Mouse (Mus musculus): ENCODE measurements at regions not wholly inside any gene's neighbourhood (a gene's known extent, or its start where the extent isn't known, plus 50 kb on each side); places are given as distances from the start of the nearest gene placed in this dataset.

DNA sequence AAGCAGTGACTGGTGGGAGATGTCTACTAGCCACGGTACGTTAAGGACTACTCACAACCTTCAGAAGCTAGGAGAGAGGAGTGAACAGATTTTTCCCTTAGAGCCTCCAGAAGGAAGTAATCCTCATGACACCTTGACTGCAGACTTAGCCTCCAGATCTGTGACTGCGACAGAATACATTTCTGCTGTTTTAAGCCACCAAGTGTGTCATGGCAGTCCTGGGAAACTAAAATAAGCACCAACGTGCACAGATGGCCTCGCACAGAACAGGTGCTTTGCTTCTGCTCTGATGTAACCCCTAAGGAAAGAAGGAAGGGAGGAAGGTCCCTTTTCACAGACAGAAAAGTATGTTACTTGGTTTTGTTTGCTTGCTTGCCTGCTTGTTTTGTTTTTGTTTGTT is 151.5 kb upstream of the Adra1b start:
- dilution Hi-C loops (cut with MboI; ENCODE audit: extremely low pct_ligation_motif_present, extremely low pct_unique_long_range_greater_than_20kb, low sequenced_read_pairs) (no loop called here), in situ Hi-C loops (cut with MboI; ENCODE audit: low pct_ligation_motif_present, low pct_unique_long_range_greater_than_20kb, low sequenced_read_pairs) (no loop called here)
- H3K4me2 ChIP-seq (ENCODE audit: insufficient read depth, low read depth, poor library complexity, severe bottlenecking) = no peak overlapping the region
- H3K27ac ChIP-seq (ENCODE audit: insufficient read depth, low read depth) = no peak overlapping the region
- H3K4me3 ChIP-seq (replicated peaks in 1 of 3; ENCODE audit: low read depth in 2 of 3, low read length in 2 of 3, poor library complexity in 1 of 3) = no peak overlapping the region
- H3K79me2 ChIP-seq (replicated peaks; ENCODE audit: control insufficient read depth, extremely low read depth, insufficient read depth, poor library complexity, severe bottlenecking) = no peaks in the 10 kb centered on the region
- no peaks in the 10 kb centered on the region for H3K9me3 ChIP-seq (replicated peaks; ENCODE audit: low read length)
- H3K9ac ChIP-seq (ENCODE audit: insufficient read depth, low read depth) = no peak overlapping the region
- H3K36me3 ChIP-seq (replicated peaks in 1 of 2; ENCODE audit: control insufficient read depth in 1 of 2, insufficient read depth in 1 of 2, low read length in 1 of 2) = no peaks in the 10 kb centered on the region
- no peak for DNase-seq (ENCODE audit: extremely low read depth)
- no peaks in the 10 kb centered on the region for H3K4me1 ChIP-seq (ENCODE audit: control insufficient read depth in 1 of 2, insufficient read depth in 2 of 2)
- H3K27me3 ChIP-seq (replicated peaks) = peaks cover 7% of the 10 kb centered on the region
- TF ChIP-seq MEF2A (IDR thresholded peaks at IDR 0.05; ENCODE audit: borderline replicate concordance, low read depth, low read length) (no peak), SMC3 (IDR thresholded peaks at IDR 0.05; ENCODE audit: low read depth, low read length) (no peak), ELF1 (IDR thresholded peaks at IDR 0.05; ENCODE audit: low read depth, low read length) (no peak), ZC3H11A (IDR thresholded peaks at IDR 0.05; ENCODE audit: low read depth, low read length) (no peak), BHLHE40 (IDR thresholded peaks at IDR 0.05; ENCODE audit: low read depth, low read length) (no peak), ZNF384 (IDR thresholded peaks at IDR 0.05; ENCODE audit: low read depth, low read length) (no peak), HCFC1 (IDR thresholded peaks at IDR 0.05; ENCODE audit: low read depth, low read length) (no peak), POLR2A (IDR thresholded peaks at IDR 0.05; ENCODE audit: low read depth, low read length) (no peak), MAX (IDR thresholded peaks at IDR 0.05; ENCODE audit: low read length) (no peak), CHD2 (IDR thresholded peaks at IDR 0.05; ENCODE audit: low read length) (no peak), MAZ (IDR thresholded peaks at IDR 0.05; ENCODE audit: low read depth, low read length) (no peak), TBP (conservative IDR thresholded peaks at IDR 0.05; ENCODE audit: low read depth, low read length) (no peak), MAFK (IDR thresholded peaks at IDR 0.05; ENCODE audit: insufficient replicate concordance, low read length) (no peak), E2F4 (IDR thresholded peaks at IDR 0.05; ENCODE audit: insufficient replicate concordance, low read depth, low read length) (no peak), UBTF (IDR thresholded peaks at IDR 0.05; ENCODE audit: low read depth, low read length) (no peak), RCOR1 (conservative IDR thresholded peaks at IDR 0.05; ENCODE audit: low read depth, low read length) (no peak), TCF12 (IDR thresholded peaks at IDR 0.05; ENCODE audit: low read depth, low read length) (no peak), USF2 (conservative IDR thresholded peaks at IDR 0.05; ENCODE audit: low read depth, low read length) (no peak), MXI1 (IDR thresholded peaks at IDR 0.05; ENCODE audit: low read depth, low read length) (no peak)

- in situ Hi-C loops (cut with MboI; ENCODE audit: low pct_ligation_motif_present, low pct_unique_long_range_greater_than_20kb, low sequenced_read_pairs) = no loop called here
- H3K27ac ChIP-seq (ENCODE audit: insufficient read depth, low read depth) = no peak overlapping the region
- no peak overlapping the region for H3K9ac ChIP-seq (ENCODE audit: insufficient read depth, low read depth)
- dilution Hi-C loops (cut with MboI; ENCODE audit: extremely low pct_ligation_motif_present, extremely low pct_unique_long_range_greater_than_20kb, low sequenced_read_pairs) = no loop called here
- H3K4me1 ChIP-seq (ENCODE audit: control insufficient read depth in 1 of 2, insufficient read depth in 2 of 2) = no peaks in the 10 kb centered on the region
- no peaks in the 10 kb centered on the region for H3K9me3 ChIP-seq (replicated peaks; ENCODE audit: low read length)
- no peak for DNase-seq (ENCODE audit: extremely low read depth)
- no peaks in the 10 kb centered on the region for H3K36me3 ChIP-seq (replicated peaks in 1 of 2; ENCODE audit: control insufficient read depth in 1 of 2, insufficient read depth in 1 of 2, low read length in 1 of 2)
- peaks cover 5% of the 10 kb centered on the region for H3K27me3 ChIP-seq (replicated peaks)
- H3K4me2 ChIP-seq (ENCODE audit: insufficient read depth, low read depth, poor library complexity, severe bottlenecking) = no peak overlapping the region
- H3K4me3 ChIP-seq (replicated peaks in 1 of 3; ENCODE audit: low read depth in 2 of 3, low read length in 2 of 3, poor library complexity in 1 of 3) = no peak overlapping the region
- no peaks in the 10 kb centered on the region for H3K79me2 ChIP-seq (replicated peaks; ENCODE audit: control insufficient read depth, extremely low read depth, insufficient read depth, poor library complexity, severe bottlenecking)
- TF ChIP-seq POLR2A (IDR thresholded peaks at IDR 0.05; ENCODE audit: low read depth, low read length) (no peak), UBTF (IDR thresholded peaks at IDR 0.05; ENCODE audit: low read depth, low read length) (no peak), USF2 (conservative IDR thresholded peaks at IDR 0.05; ENCODE audit: low read depth, low read length) (no peak), RAD21 (IDR thresholded peaks at IDR 0.05; ENCODE audit: low read depth, low read length) (no peak), TBP (conservative IDR thresholded peaks at IDR 0.05; ENCODE audit: low read depth, low read length) (no peak), MEF2A (IDR thresholded peaks at IDR 0.05; ENCODE audit: borderline replicate concordance, low read depth, low read length) (no peak), ZNF384 (IDR thresholded peaks at IDR 0.05; ENCODE audit: low read depth, low read length) (no peak), KAT2A (IDR thresholded peaks at IDR 0.05; ENCODE audit: insufficient replicate concordance, low read length) (no peak), NELFE (IDR thresholded peaks at IDR 0.05; ENCODE audit: low read depth, low read length) (no peak)
Measured at GRCm38 (mm10) chr11:44062446-44062845, 161.4 kb upstream of the Adra1b start.

All from CH12.LX (cell line).